In the genomic region with DNA sequence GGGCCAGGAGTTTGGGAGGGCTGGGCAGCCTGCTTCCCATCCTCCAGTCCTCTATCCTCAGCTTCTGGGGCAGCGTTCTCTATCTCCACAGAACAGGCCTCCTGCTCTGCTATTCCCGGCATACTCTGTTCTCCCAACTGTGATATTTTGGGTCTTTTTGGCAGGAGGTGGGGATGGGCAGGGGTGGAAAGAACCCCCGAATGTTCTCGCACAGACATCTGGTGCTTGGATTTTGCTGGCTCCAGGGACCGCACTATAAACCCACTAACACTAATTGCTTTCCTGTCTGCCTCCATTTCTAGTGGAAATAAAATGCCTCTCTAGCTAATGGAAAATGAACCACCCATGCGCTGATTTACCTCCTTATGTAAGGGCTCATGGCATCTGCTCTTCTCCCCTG, we compare ENCODE assay signal across 9 mouse cellular contexts. TPM values are rescaled to one million over a fixed set of nuclear protein-coding genes. Genes with fewer than 3 reads are reported as not detected.
DNase-seq lines count a peak whose midpoint lies in the region; ATAC-seq and TF ChIP-seq lines count a peak whose summit lies in the region.
"Had no signal": no experiment of that assay in that cellular context is flagged by ENCODE, and none has a peak within 500 bp of the region (broad histone marks: within the 10 kb centered on the region; RNA-seq: fewer than 3 reads in every experiment).

No protein-coding gene starts in this region.

- no peak for TF ChIP-seq POLR2A in limb, embryonic 14.5 days (IDR thresholded peaks at IDR 0.05; ENCODE audit: borderline replicate concordance, extremely low read depth, insufficient read depth, insufficient read length)
- no peak for TF ChIP-seq POLR2A in thymus, adult 2 months (IDR thresholded peaks at IDR 0.05; ENCODE audit: control insufficient read depth, extremely low read depth, insufficient read depth, low read length, poor library complexity)

- no peak for ATAC-seq in hindbrain, embryonic 15.5 days (ENCODE audit: low FRiP score, low read depth)
- ATAC-seq in limb, embryonic 14.5 days (ENCODE audit: low FRiP score, low read depth): peak; percentile 58; the same call in 1 of the 2 replicates
- no peak for ATAC-seq in activated CD4-positive, CD25-positive, alpha-beta regulatory T cell, adult 4 months
- ATAC-seq: inflammation-experienced regulatory T-cells, adult 6 months had no signal

- H3K36me3 ChIP-seq in heart, embryonic 10.5 days: no peaks in the 10 kb centered on the region
- no peaks in the 10 kb centered on the region for H3K36me3 ChIP-seq in hindbrain, embryonic 15.5 days
- H3K36me3 ChIP-seq in limb, embryonic 14.5 days (ENCODE audit: control insufficient read depth, insufficient read depth, low read length): no peaks in the 10 kb centered on the region
- H3K36me3 ChIP-seq in thymus, adult 2 months (ENCODE audit: control insufficient read depth, insufficient read depth, low read length): no peaks in the 10 kb centered on the region

- H3K4me1 ChIP-seq in heart, embryonic 10.5 days: peaks cover 91% of the 10 kb centered on the region
- peaks cover 41% of the 10 kb centered on the region for H3K4me1 ChIP-seq in brown adipose tissue, adult 24 weeks (ENCODE audit: control insufficient read depth, insufficient read depth, insufficient read length, low read length)
- H3K4me1 ChIP-seq in hindbrain, embryonic 15.5 days (replicated peaks): peaks cover 36% of the 10 kb centered on the region
- peaks cover 40% of the 10 kb centered on the region for H3K4me1 ChIP-seq in limb, embryonic 14.5 days (ENCODE audit: control insufficient read depth, insufficient read depth, low read length)
- peaks cover 2% of the 10 kb centered on the region; the same call in 1 of the 2 replicates for H3K4me1 ChIP-seq in thymus, adult 2 months (replicated peaks; ENCODE audit: control insufficient read depth, insufficient read depth, low read length)

- no peak overlapping the region for H3K4me3 ChIP-seq in heart, embryonic 10.5 days
- no peak overlapping the region for H3K4me3 ChIP-seq in brown adipose tissue, adult 24 weeks (ENCODE audit: insufficient read depth, low read depth, low read length)
- no peak overlapping the region for H3K4me3 ChIP-seq in hindbrain, embryonic 15.5 days
- H3K4me3 ChIP-seq in limb, embryonic 14.5 days (replicated peaks; ENCODE audit: low read length): no peak overlapping the region
- no peak overlapping the region for H3K4me3 ChIP-seq in thymus, adult 2 months (ENCODE audit: control insufficient read depth, insufficient read depth, low read length)

- H3K27ac ChIP-seq in heart, embryonic 10.5 days: peak overlapping the region; percentile 87
- H3K27ac ChIP-seq in brown adipose tissue, adult 24 weeks (replicated peaks; ENCODE audit: low read depth, low read length): peak overlapping the region; percentile 52
- H3K27ac ChIP-seq in hindbrain, embryonic 15.5 days (replicated peaks): peak overlapping the region; percentile 67
- peak overlapping the region; percentile 40 for H3K27ac ChIP-seq in limb, embryonic 14.5 days (replicated peaks; ENCODE audit: low read depth, low read length)
- H3K27ac ChIP-seq in thymus, adult 2 months (ENCODE audit: control insufficient read depth, insufficient read depth, low read length): no peak overlapping the region

- no peaks in the 10 kb centered on the region for H3K27me3 ChIP-seq in heart, embryonic 10.5 days (ENCODE audit: insufficient read depth, poor library complexity, severe bottlenecking)
- no peaks in the 10 kb centered on the region for H3K27me3 ChIP-seq in hindbrain, embryonic 15.5 days
- H3K27me3 ChIP-seq in limb, embryonic 14.5 days (ENCODE audit: control insufficient read depth, insufficient read depth, low read length): no peaks in the 10 kb centered on the region
- no peaks in the 10 kb centered on the region for H3K27me3 ChIP-seq in thymus, adult 2 months (ENCODE audit: control insufficient read depth, insufficient read depth, low read length)

- no peaks in the 10 kb centered on the region for H3K9me3 ChIP-seq in heart, embryonic 10.5 days
- no peaks in the 10 kb centered on the region for H3K9me3 ChIP-seq in hindbrain, embryonic 15.5 days
- H3K9me3 ChIP-seq in limb, embryonic 14.5 days (ENCODE audit: control insufficient read depth, low read length): no peaks in the 10 kb centered on the region

- no peak overlapping the region for H3K4me2 ChIP-seq in hindbrain, embryonic 15.5 days
- H3K4me2 ChIP-seq in limb, embryonic 14.5 days (replicated peaks; ENCODE audit: low read depth, low read length, severe bottlenecking): no peak overlapping the region

- no peak overlapping the region for H3K9ac ChIP-seq in hindbrain, embryonic 15.5 days
- H3K9ac ChIP-seq in limb, embryonic 14.5 days (ENCODE audit: low read depth, low read length, severe bottlenecking): no peak overlapping the region

- TF ChIP-seq CTCF in thymus, adult 2 months (IDR thresholded peaks at IDR 0.05; ENCODE audit: borderline replicate concordance, control insufficient read depth, extremely low read depth, insufficient read depth, low read length, poor library complexity): no peak

- WGBS in heart, embryonic 10.5 days: 42% methylated on average over 6 of the region's 6 CpGs
- 60% methylated on average over 6 of the region's 6 CpGs for WGBS in hindbrain, embryonic 15.5 days
- WGBS in limb, embryonic 14.5 days: 20% methylated on average over 6 of the region's 6 CpGs
- 98% methylated on average over 6 of the region's 6 CpGs for WGBS in thymus, adult 2 months

- DNase-seq in heart, embryonic 10.5 days (ENCODE audit: low spot score): no peak
- DNase-seq in heart, adult 11 months: no peak
- DNase-seq in limb, embryonic 14.5 days (ENCODE audit: low spot score): peak; percentile 67
- DNase-seq in embryo, embryonic 10.5 days (ENCODE audit: low spot score): no peak
- no peak for DNase-seq in thymus, adult 2 months

RNA-seq across cellular contexts. Expression of a gene that starts 58.9 kb away (rescaled TPM):
- 55.0 and 55.8 TPM in 2 replicates for polyA plus RNA-seq in heart, embryonic 10.5 days (2016; fragmentation: Nextera tagmentation; extraction: Ambion mirVana)
- polyA plus RNA-seq in brown adipose tissue, adult 24 weeks (2012; ENCODE audit: insufficient read depth, insufficient read length, missing spikeins): 19.9 and 27.2 TPM in 2 replicates
- polyA plus RNA-seq in hindbrain, embryonic 15.5 days (2015; fragmentation: Nextera tagmentation; extraction: Ambion mirVana): 76.3 and 76.7 TPM in 2 replicates
- 28.6 and 31.6 TPM in 2 replicates for polyA plus RNA-seq in limb, embryonic 14.5 days (2012; rRNA removed)
- polyA plus RNA-seq in limb, embryonic 14.5 days (2014; fragmentation: Nextera tagmentation; extraction: Ambion mirVana): 52.4 and 57.0 TPM in 2 replicates
- 10 to 100 TPM; 14.1 to 14.3 TPM for polyA plus RNA-seq in activated CD4-positive, CD25-positive, alpha-beta regulatory T cell, adult 4 months (2017; shearing (Covaris generic))
- 8.6 and 14.5 TPM in 2 replicates for polyA plus RNA-seq in thymus, adult 2 months (2012; rRNA removed)
